Mouse (Mus musculus) kidney, postnatal 0 days (tissue): Measurements from ENCODE around the gene Spesp1. TPM values are rescaled to one million over a fixed set of nuclear protein-coding genes. Genes with fewer than 3 reads are reported as not detected.

Experiments used
- ATAC-seq: fragments of 200-750 bp; cut with Nextera tagmentation; replicated peaks from 2 replicates; pipeline ENCODE4 v1.8.0; 2017; ENCODE audit warnings: low read depth, moderate number of reproducible peaks, moderate TSS enrichment, moderate library complexity; ENCODE audit not compliant: low FRiP score
- DNase-seq: peaks from one replicate; pipeline ENCODE4 v3.0.0-alpha.2; 2016; ENCODE audit warnings: low spot score
- H3K27ac ChIP-seq: fragments of 300-500 bp; sonication (generic); 2 replicates; pipeline ENCODE4 v1.5.1; 2014; ENCODE audit warnings: mild to moderate bottlenecking
- H3K27me3 ChIP-seq: fragments of 300-500 bp; sonication (generic); 2 replicates; pipeline ENCODE4 v1.6.1; 2014; ENCODE audit warnings: low read length, mixed read lengths; ENCODE audit not compliant: insufficient read depth
- H3K36me3 ChIP-seq: fragments of 300-500 bp; sonication (generic); 2 replicates; pipeline ENCODE4 v1.6.1; 2014; ENCODE audit warnings: low read length, mixed read lengths; ENCODE audit not compliant: insufficient read depth
- H3K4me1 ChIP-seq: fragments of 300-500 bp; sonication (generic); replicated peaks from 2 replicates; pipeline ENCODE4 v1.6.1; 2014; ENCODE audit warnings: antibody characterized with exemption, low read length, mixed read lengths; ENCODE audit not compliant: insufficient read depth
- H3K4me2 ChIP-seq: fragments of 300-500 bp; sonication (generic); 2 replicates; pipeline ENCODE4 v1.6.1; 2014; ENCODE audit warnings: mild to moderate bottlenecking, low read length, moderate library complexity, mixed read lengths
- H3K4me3 ChIP-seq: fragments of 300-500 bp; sonication (generic); replicated peaks from 2 replicates; pipeline ENCODE4 v1.5.1; 2014; ENCODE audit warnings: low read depth, low read length
- H3K9ac ChIP-seq: fragments of 300-500 bp; sonication (generic); 2 replicates; pipeline ENCODE4 v1.6.1; 2014; ENCODE audit warnings: low read depth, low read length
- H3K9me3 ChIP-seq: fragments of 300-500 bp; sonication (generic); replicated peaks from 2 replicates; pipeline ENCODE4 v1.6.1; 2016; ENCODE audit warnings: low read length, inconsistent platforms, mixed read lengths
- CTCF ChIP-seq: IDR thresholded peaks from 2 replicates; pipeline ENCODE4 v1.5.1; 2016; ENCODE audit warnings: antibody characterized with exemption, low read depth, mild to moderate bottlenecking, moderate library complexity
- WGBS: fragments of 180-500 bp; shearing (Covaris S2); extraction: QIAGEN DNeasy Blood & Tissue Kit; methylation state at CpG from one replicate; pipeline ENCODE4 v1.1.7; 2014; 5-methylcytosine and 5-hydroxymethylcytosine counted together
- polyA plus RNA-seq: library from polyadenylated mRNA; unstranded; fragments of >200 nt; fragmentation: Nextera tagmentation; extraction: Ambion mirVana; gene quantifications from 2 replicates; pipeline ENCODE4 v1.2.1, GENCODE M21; 2015

Gene Spesp1
- not detected in 2 replicates for polyA plus RNA-seq

DNA sequence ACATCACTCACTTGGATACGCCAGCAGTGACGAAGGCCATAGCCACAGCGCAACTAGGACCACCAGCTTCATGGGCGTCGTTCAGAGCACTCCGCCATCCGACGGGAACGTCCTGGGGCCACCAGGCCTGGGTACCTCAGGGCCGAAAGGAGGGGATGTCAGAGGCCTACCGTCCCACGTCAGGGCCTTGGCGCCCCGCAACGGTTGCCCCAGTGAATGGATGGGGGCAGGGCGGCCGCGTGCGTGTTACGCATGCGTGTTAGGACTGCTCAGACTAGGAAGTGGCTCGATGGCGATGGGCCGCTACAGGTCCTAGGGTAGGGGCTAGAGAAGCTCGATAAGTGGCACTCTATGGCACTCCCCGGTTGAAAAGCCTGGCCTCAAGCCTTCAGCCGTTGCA lies at the start of gene Spesp1:
Gene Spesp1 (minus strand): TSS at position 218 of the 400 bp plus-strand sequence.
- Histone ChIP-seq H3K4me1 (no peaks in the 10 kb centered on the region), H3K27ac (no peak within 1 kb of the TSS), H3K36me3 (no peaks in the 10 kb centered on the region), H3K9ac (no peak within 1 kb of the TSS), H3K27me3 (no peaks in the 10 kb centered on the region), H3K4me3 (no peak within 1 kb of the TSS), H3K4me2 (no peak within 1 kb of the TSS), H3K9me3 (no peaks in the 10 kb centered on the region)
- DNase-seq: no peak
- TF ChIP-seq CTCF: no peak
- no peak for ATAC-seq
- 83% methylated on average over 27 of the region's 27 CpGs for WGBS

DNA sequence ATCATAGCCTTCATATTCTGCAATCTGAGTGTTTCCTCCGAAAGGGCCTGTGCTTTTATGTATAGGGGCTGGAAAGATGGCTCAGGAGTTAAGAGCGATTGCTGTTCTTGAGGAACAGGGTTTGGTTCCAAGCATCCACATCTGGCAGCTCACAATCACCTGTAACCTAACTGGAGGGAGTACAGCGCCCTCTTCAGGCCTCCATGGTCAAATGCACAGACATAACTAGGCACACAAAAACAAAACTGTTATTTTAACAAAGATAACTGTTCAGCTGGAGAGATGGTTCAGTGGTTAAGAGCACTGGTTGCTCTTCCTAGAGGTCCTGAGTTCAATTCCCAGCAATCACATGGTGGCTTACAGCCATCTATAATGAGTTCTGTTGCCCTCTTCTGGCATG lies 44.0 kb upstream of the Spesp1 start:
- Histone ChIP-seq H3K27ac (no peak overlapping the region), H3K9ac (no peak overlapping the region), H3K4me1 (no peaks in the 10 kb centered on the region), H3K4me3 (no peak overlapping the region), H3K27me3 (no peaks in the 10 kb centered on the region), H3K4me2 (no peak overlapping the region), H3K9me3 (no peaks in the 10 kb centered on the region), H3K36me3 (no peaks in the 10 kb centered on the region)
- DNase-seq: no peak
- ATAC-seq: no peak
- 71% methylated on average over 3 of the region's 3 CpGs for WGBS
- TF ChIP-seq CTCF: no peak; the same call in 1 of the 2 replicates

DNA sequence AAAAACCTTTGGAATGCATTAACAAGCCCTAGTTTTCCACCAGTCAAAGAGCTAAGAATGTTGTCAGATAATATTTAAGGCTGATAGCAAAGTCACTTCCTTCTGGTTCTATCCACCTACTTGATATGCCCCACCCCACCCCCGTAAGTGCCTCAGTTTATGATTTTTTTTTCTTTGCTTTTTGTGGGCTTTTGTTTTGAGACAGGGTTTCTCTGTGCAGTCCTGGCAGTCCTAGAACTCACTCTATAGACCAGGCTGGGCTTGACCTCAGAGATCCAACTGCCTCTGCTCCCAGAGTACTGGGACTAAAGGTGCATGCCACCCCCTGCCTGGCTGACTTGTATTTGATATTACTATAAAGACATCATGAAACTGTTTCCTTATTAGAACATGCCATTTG lies 41.8 kb upstream of the Spesp1 start:
- H3K27ac ChIP-seq: no peak overlapping the region
- H3K9ac ChIP-seq: no peak overlapping the region
- H3K4me3 ChIP-seq: no peak overlapping the region
- no peak for DNase-seq
- no peak for ATAC-seq
- H3K9me3 ChIP-seq: no peaks in the 10 kb centered on the region
- H3K4me2 ChIP-seq: no peak overlapping the region
- no peak for TF ChIP-seq CTCF
- no peaks in the 10 kb centered on the region for H3K36me3 ChIP-seq
- no peaks in the 10 kb centered on the region for H3K27me3 ChIP-seq
- H3K4me1 ChIP-seq: no peaks in the 10 kb centered on the region
- 80% methylated on average over 1 of the region's 1 CpGs for WGBS

DNA sequence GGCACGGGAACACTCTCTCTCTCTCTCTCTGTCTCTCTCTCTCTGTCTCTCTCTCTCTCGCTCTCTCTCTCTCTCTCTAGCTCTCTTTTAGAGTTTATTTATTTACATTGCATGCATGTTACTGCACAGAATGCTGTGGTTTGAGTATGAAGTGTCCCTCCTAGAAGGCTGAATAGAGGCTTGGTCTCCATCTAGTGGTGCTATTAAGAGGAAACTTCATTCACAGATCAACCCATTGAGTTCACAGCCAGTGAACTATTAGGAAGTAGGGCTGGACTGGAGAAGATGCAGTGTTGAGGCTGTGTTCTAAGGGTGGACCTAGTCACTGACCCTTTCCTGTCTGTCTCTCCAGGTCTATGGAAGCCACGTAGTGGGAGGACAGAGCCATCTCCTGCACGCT lies 36.7 kb upstream of the Spesp1 start:
- no peaks in the 10 kb centered on the region for H3K36me3 ChIP-seq
- no peak for ATAC-seq
- no peak overlapping the region for H3K9ac ChIP-seq
- no peaks in the 10 kb centered on the region for H3K4me1 ChIP-seq
- no peak overlapping the region for H3K4me3 ChIP-seq
- no peaks in the 10 kb centered on the region for H3K27me3 ChIP-seq
- H3K9me3 ChIP-seq: no peaks in the 10 kb centered on the region
- no peak overlapping the region for H3K27ac ChIP-seq
- WGBS: 78% methylated on average over 4 of the region's 4 CpGs
- TF ChIP-seq CTCF: peak; percentile 51
- no peak overlapping the region for H3K4me2 ChIP-seq
- no peak for DNase-seq

DNA sequence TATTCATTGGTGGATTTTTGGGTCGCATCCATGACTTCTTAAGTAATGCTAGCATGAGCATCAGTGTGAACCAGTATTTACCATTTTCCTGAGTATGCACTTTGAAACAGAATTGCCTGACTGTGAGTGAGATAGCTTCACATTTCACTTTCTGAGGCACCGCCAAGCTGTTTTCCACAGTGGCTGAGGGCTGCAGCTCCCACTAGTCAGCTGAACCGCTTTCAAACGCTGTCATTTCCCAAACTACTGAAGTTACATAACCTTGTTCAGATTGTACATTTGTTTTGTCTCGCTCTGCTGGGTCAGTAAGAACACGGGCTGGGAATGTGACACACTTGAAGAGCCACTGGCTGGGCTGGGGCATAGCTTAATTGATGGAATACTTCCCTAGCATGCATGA lies 33.5 kb upstream of the Spesp1 start:
- DNase-seq (no peak), ATAC-seq (no peak)
- Histone ChIP-seq H3K27ac (no peak overlapping the region), H3K36me3 (no peaks in the 10 kb centered on the region), H3K9me3 (no peaks in the 10 kb centered on the region), H3K4me1 (no peaks in the 10 kb centered on the region), H3K4me2 (no peak overlapping the region), H3K27me3 (no peaks in the 10 kb centered on the region), H3K4me3 (no peak overlapping the region), H3K9ac (no peak overlapping the region)
- no peak for TF ChIP-seq CTCF
- WGBS: 75% methylated on average over 6 of the region's 6 CpGs

DNA sequence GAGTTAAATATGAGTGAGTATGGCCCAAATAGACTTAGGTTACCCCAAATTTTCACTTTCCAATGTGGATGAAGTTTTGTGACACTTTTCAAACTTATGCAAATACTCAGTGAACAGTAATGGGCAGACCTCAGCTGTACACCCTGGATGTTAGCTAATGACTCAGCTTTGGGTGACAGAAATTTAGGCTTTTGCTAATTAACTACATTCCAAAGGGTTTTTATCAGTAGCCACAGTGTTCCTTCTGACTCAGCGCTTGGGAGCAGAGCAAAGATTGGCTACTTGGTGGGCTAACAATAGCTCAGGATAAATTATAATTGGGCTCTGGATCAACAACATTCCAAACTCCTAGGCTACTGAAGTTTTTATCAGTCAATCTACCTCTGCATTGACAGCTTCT lies 14.9 kb upstream of the Spesp1 start:
- Histone ChIP-seq H3K4me2 (no peak overlapping the region), H3K27ac (no peak overlapping the region), H3K4me3 (no peak overlapping the region), H3K9ac (no peak overlapping the region), H3K4me1 (no peaks in the 10 kb centered on the region), H3K27me3 (no peaks in the 10 kb centered on the region), H3K9me3 (no peaks in the 10 kb centered on the region), H3K36me3 (no peaks in the 10 kb centered on the region)
- WGBS: 88% methylated on average over 1 of the region's 1 CpGs
- TF ChIP-seq CTCF: no peak
- no peak for DNase-seq
- no peak for ATAC-seq

DNA sequence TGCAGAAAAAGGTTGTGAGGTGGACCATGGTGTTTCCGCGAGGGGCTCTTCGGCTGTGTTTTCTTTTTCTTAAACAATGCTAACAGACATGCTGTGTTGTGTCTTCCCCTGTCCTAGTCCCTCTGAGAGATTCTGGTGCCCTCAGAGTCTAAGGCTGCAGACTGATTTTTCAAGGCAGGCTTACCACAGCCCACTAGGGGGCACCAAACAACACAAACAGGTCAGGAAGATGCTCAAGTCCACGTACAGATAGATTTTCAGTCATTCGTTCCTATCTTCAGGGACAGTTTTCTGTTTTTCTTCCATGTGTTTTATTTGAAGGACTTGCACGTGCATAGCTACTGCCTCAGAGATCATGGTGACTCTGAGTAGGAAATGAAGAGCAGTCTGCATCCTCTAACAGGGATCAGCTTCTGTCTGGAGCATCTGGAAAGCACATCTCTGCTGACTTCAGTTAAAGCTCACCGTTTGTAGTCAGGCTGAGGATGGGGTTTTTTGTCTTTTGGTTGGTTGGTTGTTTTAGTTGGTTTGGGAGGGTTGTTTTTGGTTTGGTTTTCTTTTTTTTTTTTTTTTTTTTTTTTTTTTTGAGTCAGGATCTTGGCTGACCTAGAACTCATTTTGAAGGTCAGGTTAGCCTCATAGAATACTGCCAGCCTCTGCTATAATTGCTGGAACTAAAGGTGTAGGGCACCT lies 13.1 kb upstream of the Spesp1 start:
- H3K9me3 ChIP-seq: no peaks in the 10 kb centered on the region
- no peak overlapping the region for H3K4me2 ChIP-seq
- no peak for ATAC-seq
- H3K4me3 ChIP-seq: no peak overlapping the region
- H3K9ac ChIP-seq: no peak overlapping the region
- DNase-seq: peak; percentile 92
- H3K4me1 ChIP-seq: no peaks in the 10 kb centered on the region
- WGBS: 28% methylated on average over 7 of the region's 7 CpGs
- H3K27ac ChIP-seq: no peak overlapping the region
- no peaks in the 10 kb centered on the region for H3K27me3 ChIP-seq
- H3K36me3 ChIP-seq: no peaks in the 10 kb centered on the region
- TF ChIP-seq CTCF: peak; percentile 97
